Mouse (Mus musculus): Measurements from ENCODE around the gene Tmbim1. TPM values are rescaled to one million over a fixed set of nuclear protein-coding genes. Genes with fewer than 3 reads are reported as not detected.
"Not testable (repeated sequence)": the region's sequence is repeated elsewhere in the genome, so short reads cannot be mapped to it uniquely, and the experiment has no call there.

Gene Tmbim1
- polyA plus RNA-seq, 1 experiment from 2014 or later: 29.2 TPM

- WGBS (ENCODE audit: insufficient replicate concordance): 4% methylated on average over 9 of the region's 9 CpGs
- peaks cover 27% of the 10 kb centered on the region for H3K4me1 ChIP-seq (ENCODE audit: control insufficient read depth, insufficient read depth, low read length)
- peak overlapping the region; percentile 57; the same call in 1 of the 2 replicates for H3K27ac ChIP-seq (ENCODE audit: low read depth, low read length)
Observed at GRCm38 (mm10) chr1:74332930-74333329, 27.5 kb upstream of the Tmbim1 start.

GRCm38 (mm10) chr1:74332241-74332763, 26.9 kb upstream of the Tmbim1 start:
- WGBS (ENCODE audit: insufficient replicate concordance): under 1% methylated on average over 36 of the region's 36 CpGs
- Histone ChIP-seq H3K4me2 (peak overlapping the region; percentile 93), H3K4me3 (ENCODE audit: low read depth, low read length) (peak overlapping the region; percentile 54), H3K9ac (ENCODE audit: low read depth, low read length) (peak overlapping the region; percentile 70), H3K27ac (ENCODE audit: low read depth, low read length) (peak overlapping the region; percentile 57), H3K27me3 (ENCODE audit: control insufficient read depth, insufficient read depth, low read length) (no peaks in the 10 kb centered on the region), H3K4me1 (ENCODE audit: control insufficient read depth, insufficient read depth, low read length) (peaks cover 27% of the 10 kb centered on the region), H3K9me3 (replicated peaks; ENCODE audit: control insufficient read depth, low read length) (no peaks in the 10 kb centered on the region), H3K36me3 (ENCODE audit: control insufficient read depth, insufficient read depth, low read length) (peaks cover 4% of the 10 kb centered on the region; the same call in 1 of the 2 replicates)
- ATAC-seq (replicated peaks; ENCODE audit: insufficient number of reproducible peaks, low FRiP score, low TSS enrichment): peak; percentile 92

More at GRCm38 (mm10) chr1:74332930-74333329, 27.5 kb upstream of the Tmbim1 start:
- Histone ChIP-seq H3K9ac (ENCODE audit: low read depth, low read length) (peak overlapping the region; percentile 70), H3K9me3 (replicated peaks; ENCODE audit: control insufficient read depth, low read length) (no peaks in the 10 kb centered on the region), H3K27me3 (ENCODE audit: control insufficient read depth, insufficient read depth, low read length) (no peaks in the 10 kb centered on the region), H3K4me2 (peak overlapping the region; percentile 93), H3K36me3 (ENCODE audit: control insufficient read depth, insufficient read depth, low read length) (peaks cover 4% of the 10 kb centered on the region; the same call in 1 of the 2 replicates), H3K4me3 (ENCODE audit: low read depth, low read length) (peak overlapping the region; percentile 54)
- ATAC-seq (replicated peaks; ENCODE audit: insufficient number of reproducible peaks, low FRiP score, low TSS enrichment): no peak

- peaks cover 27% of the 10 kb centered on the region for H3K4me1 ChIP-seq (ENCODE audit: control insufficient read depth, insufficient read depth, low read length)
- H3K4me2 ChIP-seq: no peak overlapping the region
- H3K36me3 ChIP-seq (ENCODE audit: control insufficient read depth, insufficient read depth, low read length): peaks cover 4% of the 10 kb centered on the region; the same call in 1 of the 2 replicates
- H3K27ac ChIP-seq (ENCODE audit: low read depth, low read length): no peak overlapping the region
- H3K9ac ChIP-seq (ENCODE audit: low read depth, low read length): no peak overlapping the region
- no peak overlapping the region for H3K4me3 ChIP-seq (ENCODE audit: low read depth, low read length)
- no peaks in the 10 kb centered on the region for H3K27me3 ChIP-seq (ENCODE audit: control insufficient read depth, insufficient read depth, low read length)
- WGBS (ENCODE audit: insufficient replicate concordance): 74% methylated on average over 4 of the region's 4 CpGs
- no peak for ATAC-seq (replicated peaks; ENCODE audit: insufficient number of reproducible peaks, low FRiP score, low TSS enrichment)
- H3K9me3 ChIP-seq (replicated peaks; ENCODE audit: control insufficient read depth, low read length): no peaks in the 10 kb centered on the region
Observed at GRCm38 (mm10) chr1:74331046-74331681, 25.7 kb upstream of the Tmbim1 start.

- Histone ChIP-seq H3K4me3 (ENCODE audit: low read depth, low read length) (no peak overlapping the region), H3K4me2 (no peak overlapping the region), H3K27me3 (ENCODE audit: control insufficient read depth, insufficient read depth, low read length) (no peaks in the 10 kb centered on the region), H3K9ac (ENCODE audit: low read depth, low read length) (no peak overlapping the region), H3K4me1 (ENCODE audit: control insufficient read depth, insufficient read depth, low read length) (peaks cover 21% of the 10 kb centered on the region), H3K27ac (ENCODE audit: low read depth, low read length) (no peak overlapping the region), H3K36me3 (ENCODE audit: control insufficient read depth, insufficient read depth, low read length) (peaks cover 4% of the 10 kb centered on the region; the same call in 1 of the 2 replicates), H3K9me3 (replicated peaks; ENCODE audit: control insufficient read depth, low read length) (no peaks in the 10 kb centered on the region)
- 77% methylated on average over 7 of the region's 7 CpGs for WGBS (ENCODE audit: insufficient replicate concordance)
- no peak for ATAC-seq (replicated peaks; ENCODE audit: insufficient number of reproducible peaks, low FRiP score, low TSS enrichment)
Observed at GRCm38 (mm10) chr1:74329899-74330431, 24.5 kb upstream of the Tmbim1 start.

GRCm38 (mm10) chr1:74326916-74327315, 21.5 kb upstream of the Tmbim1 start:
- H3K4me3 ChIP-seq (ENCODE audit: low read depth, low read length); H3K27ac ChIP-seq (ENCODE audit: low read depth, low read length); H3K27me3 ChIP-seq (ENCODE audit: control insufficient read depth, insufficient read depth, low read length); H3K9ac ChIP-seq (ENCODE audit: low read depth, low read length); ATAC-seq (replicated peaks; ENCODE audit: insufficient number of reproducible peaks, low FRiP score, low TSS enrichment); H3K4me2 ChIP-seq; H3K36me3 ChIP-seq (ENCODE audit: control insufficient read depth, insufficient read depth, low read length); H3K9me3 ChIP-seq (replicated peaks; ENCODE audit: control insufficient read depth, low read length): not testable (repeated sequence)
- 67% methylated on average over 2 of the region's 2 CpGs for WGBS (ENCODE audit: insufficient replicate concordance)
- peaks cover 14% of the 10 kb centered on the region for H3K4me1 ChIP-seq (ENCODE audit: control insufficient read depth, insufficient read depth, low read length)

- H3K4me1 ChIP-seq (ENCODE audit: control insufficient read depth, insufficient read depth, low read length): peaks cover 10% of the 10 kb centered on the region
- ATAC-seq (replicated peaks; ENCODE audit: insufficient number of reproducible peaks, low FRiP score, low TSS enrichment): no peak
- no peak overlapping the region; the same call in 1 of the 2 replicates for H3K4me2 ChIP-seq
- no peaks in the 10 kb centered on the region for H3K9me3 ChIP-seq (replicated peaks; ENCODE audit: control insufficient read depth, low read length)
- H3K4me3 ChIP-seq (ENCODE audit: low read depth, low read length): no peak overlapping the region
- no peak overlapping the region for H3K9ac ChIP-seq (ENCODE audit: low read depth, low read length)
- no peak overlapping the region; the same call in 1 of the 2 replicates for H3K27ac ChIP-seq (ENCODE audit: low read depth, low read length)
- no peaks in the 10 kb centered on the region for H3K36me3 ChIP-seq (ENCODE audit: control insufficient read depth, insufficient read depth, low read length)
- H3K27me3 ChIP-seq (ENCODE audit: control insufficient read depth, insufficient read depth, low read length): no peaks in the 10 kb centered on the region
- WGBS (ENCODE audit: insufficient replicate concordance): 54% methylated on average over 3 of the region's 3 CpGs
Observed at GRCm38 (mm10) chr1:74321396-74321795, 16.0 kb upstream of the Tmbim1 start.

- Histone ChIP-seq H3K4me3 (ENCODE audit: low read depth, low read length) (no peak overlapping the region), H3K27ac (ENCODE audit: low read depth, low read length) (no peak overlapping the region), H3K9ac (ENCODE audit: low read depth, low read length) (no peak overlapping the region), H3K27me3 (ENCODE audit: control insufficient read depth, insufficient read depth, low read length) (no peaks in the 10 kb centered on the region), H3K36me3 (ENCODE audit: control insufficient read depth, insufficient read depth, low read length) (no peaks in the 10 kb centered on the region), H3K4me2 (no peak overlapping the region), H3K9me3 (replicated peaks; ENCODE audit: control insufficient read depth, low read length) (no peaks in the 10 kb centered on the region), H3K4me1 (ENCODE audit: control insufficient read depth, insufficient read depth, low read length) (peaks cover 10% of the 10 kb centered on the region)
- 89% methylated on average over 3 of the region's 3 CpGs for WGBS (ENCODE audit: insufficient replicate concordance)
- ATAC-seq (replicated peaks; ENCODE audit: insufficient number of reproducible peaks, low FRiP score, low TSS enrichment): no peak
Observed at GRCm38 (mm10) chr1:74318711-74319110, 13.3 kb upstream of the Tmbim1 start.

- no peak for ATAC-seq (replicated peaks; ENCODE audit: insufficient number of reproducible peaks, low FRiP score, low TSS enrichment)
- no peak overlapping the region for H3K9ac ChIP-seq (ENCODE audit: low read depth, low read length)
- H3K4me3 ChIP-seq (ENCODE audit: low read depth, low read length): no peak overlapping the region
- H3K9me3 ChIP-seq (replicated peaks; ENCODE audit: control insufficient read depth, low read length): no peaks in the 10 kb centered on the region
- 68% methylated on average over 4 of the region's 4 CpGs for WGBS (ENCODE audit: insufficient replicate concordance)
- no peak overlapping the region for H3K4me2 ChIP-seq
- H3K27ac ChIP-seq (ENCODE audit: low read depth, low read length): no peak overlapping the region
- H3K27me3 ChIP-seq (ENCODE audit: control insufficient read depth, insufficient read depth, low read length): no peaks in the 10 kb centered on the region
- peaks cover 2% of the 10 kb centered on the region for H3K4me1 ChIP-seq (ENCODE audit: control insufficient read depth, insufficient read depth, low read length)
- H3K36me3 ChIP-seq (ENCODE audit: control insufficient read depth, insufficient read depth, low read length): no peaks in the 10 kb centered on the region
Observed at GRCm38 (mm10) chr1:74316114-74316827, 10.8 kb upstream of the Tmbim1 start.

Data from heart, embryonic 11.5 days (tissue).